Mouse (Mus musculus) urinary bladder, postnatal 4 days (tissue): ENCODE data around the gene Gm525.
"Not testable (repeated sequence)": the region's sequence is repeated elsewhere in the genome, so short reads cannot be mapped to it uniquely, and the experiment has no call there.

Experiments
- DNase-seq, 2 experiments: peaks; one replicate each; pipeline ENCODE4 v3.0.0; 2021 to 2022; ENCODE audit warnings: low spot score in 2 of 2

Gene Gm525

DNA sequence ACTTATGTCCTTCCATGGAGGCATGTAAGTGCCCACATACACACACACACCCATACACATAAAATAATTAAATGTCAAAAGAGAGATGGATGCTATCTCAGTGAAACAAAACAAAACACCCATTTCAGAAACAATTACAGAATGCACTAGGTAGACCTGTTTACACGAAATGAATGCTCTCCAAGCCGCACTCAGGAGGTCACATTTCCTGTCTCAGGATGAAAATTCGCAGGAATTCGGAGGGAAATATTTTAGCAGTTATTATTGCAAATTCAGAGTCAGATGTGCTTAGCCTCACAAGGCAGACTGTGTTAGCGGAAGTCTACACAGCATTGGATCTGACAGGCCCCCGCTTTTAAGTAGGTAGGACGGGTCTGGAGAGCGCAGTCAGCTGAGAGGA is at the start of gene Gm525:
Gene Gm525, plus strand, starts transcription at position 301 of the 400 bp plus-strand sequence.
- DNase-seq = no peak

DNA sequence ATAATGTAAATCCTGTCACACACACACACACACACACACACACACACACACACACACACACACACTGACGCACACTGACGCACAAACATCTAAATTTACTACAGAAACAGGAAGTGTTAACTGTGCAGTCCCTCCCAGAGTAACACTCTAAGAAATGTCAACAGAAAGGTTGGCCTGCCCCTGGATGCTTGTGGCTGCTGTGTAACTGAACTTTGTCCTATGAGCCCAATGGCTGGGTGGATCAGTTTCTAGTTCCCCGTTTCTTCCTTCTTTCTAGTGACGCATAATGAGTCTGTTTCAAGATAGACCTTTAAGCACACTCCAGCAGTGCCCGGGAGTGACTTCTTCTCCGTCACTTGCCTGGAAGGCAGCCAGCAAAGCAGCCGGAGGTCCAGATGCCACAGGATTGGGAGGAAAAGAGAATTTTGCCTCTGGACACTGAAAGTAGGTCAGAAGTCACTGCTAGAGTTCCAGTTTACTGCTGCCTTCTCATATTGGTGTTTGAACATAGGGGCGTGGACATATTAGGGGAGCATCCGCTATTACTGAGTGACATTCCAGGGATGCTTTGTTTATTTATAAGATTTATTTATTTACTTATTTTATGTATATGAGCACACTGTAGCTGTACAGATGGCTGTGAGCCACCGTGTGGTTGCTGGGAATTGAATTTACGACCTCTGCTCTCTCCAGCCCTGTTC is 49.3 kb upstream of the Gm525 start:
- peak; percentile 71 to 85 for DNase-seq

GRCm38 (mm10) chr11:89025603-89026002 is 48.0 kb upstream of the Gm525 start:
- no peak for DNase-seq

DNA sequence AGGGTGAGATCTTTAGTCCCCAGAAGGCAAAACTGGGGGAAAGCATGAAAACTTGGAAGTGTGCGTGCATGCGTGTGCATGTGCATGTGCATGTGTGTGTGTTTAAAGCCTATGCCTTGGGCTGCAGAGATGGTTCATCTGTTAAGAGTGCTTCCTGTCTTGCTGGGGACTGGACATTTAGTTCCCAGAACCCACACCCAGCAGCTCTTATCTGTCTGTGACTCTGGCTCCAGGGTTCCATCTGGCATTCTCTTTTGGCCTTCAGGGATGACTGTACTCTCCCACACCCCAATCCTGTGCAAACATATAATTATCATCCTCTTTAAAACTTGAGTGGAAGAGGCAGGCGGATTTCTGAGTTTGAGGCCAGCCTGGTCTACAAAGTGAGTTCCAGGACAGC is 47.5 kb upstream of the Gm525 start:
- DNase-seq = no peak

DNA sequence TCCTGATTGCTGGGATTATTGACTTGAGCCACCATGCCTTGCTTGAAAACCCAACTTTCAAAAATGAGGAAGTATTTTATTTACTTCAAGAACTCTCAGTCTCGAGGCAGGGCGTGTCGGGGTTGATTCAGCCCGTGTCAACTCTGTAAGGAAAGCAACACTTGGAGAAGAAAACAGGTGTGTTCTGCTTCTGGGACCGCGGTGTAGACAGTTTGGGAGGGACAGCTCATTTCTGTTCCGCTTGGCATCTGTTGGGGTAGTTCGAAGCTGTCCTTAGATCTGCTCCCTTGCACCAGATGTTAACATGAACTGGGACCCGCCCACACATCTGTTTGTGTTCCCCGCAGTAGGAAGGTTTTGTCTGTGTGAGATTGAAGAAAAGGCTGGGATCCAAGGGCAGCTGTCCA is 45.7 kb upstream of the Gm525 start:
- DNase-seq = peak in 1 of 2 experiments; percentile 22

GRCm38 (mm10) chr11:89028871-89029405 is 44.7 kb upstream of the Gm525 start:
- peak in 1 of 2 experiments; percentile 24 for DNase-seq

DNA sequence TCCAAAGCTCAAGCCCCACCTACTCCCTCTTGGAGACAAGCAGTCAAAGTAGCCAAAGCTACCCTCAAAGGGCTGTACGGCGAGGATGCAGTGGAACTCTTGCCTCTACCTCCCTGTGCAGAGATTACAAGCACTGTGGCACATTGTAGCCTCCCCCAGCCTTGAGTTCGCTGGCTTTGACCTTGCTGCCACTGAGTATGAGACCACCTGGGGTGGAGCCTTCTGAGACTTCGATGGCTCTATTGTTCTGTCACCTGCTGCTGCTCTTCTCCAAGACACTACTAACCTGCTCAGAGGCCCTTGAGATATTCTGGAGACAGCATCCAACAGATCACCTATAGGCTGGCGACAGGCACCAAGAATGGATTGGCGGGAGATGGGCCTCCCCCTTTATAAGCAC is 43.1 kb upstream of the Gm525 start:
- DNase-seq = no peak

DNA sequence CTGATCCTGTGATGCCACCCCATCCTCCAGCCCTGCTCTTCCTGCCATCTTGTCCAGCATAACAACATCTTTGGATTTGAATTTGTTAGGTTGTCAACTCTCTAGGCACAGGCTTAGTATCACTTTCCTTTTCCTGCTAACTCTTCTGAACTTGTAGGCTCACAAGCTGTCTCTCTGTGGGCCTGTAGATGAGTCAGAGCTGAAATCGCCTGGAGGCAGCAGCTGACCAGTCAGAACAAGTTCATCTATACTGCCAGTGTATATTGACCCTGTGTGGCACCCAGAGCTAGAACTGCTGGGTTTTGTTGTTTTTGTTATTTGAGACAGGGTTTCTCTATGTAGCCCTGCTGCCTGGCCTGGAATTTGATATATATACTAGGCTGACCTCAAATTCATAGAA is 42.5 kb upstream of the Gm525 start:
- no peak for DNase-seq

DNA sequence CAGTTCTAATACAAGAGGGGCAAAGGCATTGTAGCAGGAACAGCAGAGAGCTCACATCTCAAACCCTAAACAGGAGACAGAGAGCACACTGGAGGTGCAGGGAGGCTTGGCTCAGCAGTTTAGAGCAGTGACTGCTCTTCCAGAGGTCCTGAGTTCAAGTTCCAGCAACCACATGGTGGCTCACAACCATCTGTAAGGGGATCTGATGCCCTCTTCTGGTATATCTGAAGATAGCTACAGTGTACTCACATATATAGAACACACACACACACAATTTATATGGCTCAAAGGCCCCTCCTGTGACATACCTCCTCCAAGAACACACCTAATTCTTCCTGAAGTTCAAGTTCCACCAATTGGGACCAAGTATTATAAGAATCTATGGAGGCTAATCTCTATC is 39.0 kb upstream of the Gm525 start:
- DNase-seq = no peak

DNA sequence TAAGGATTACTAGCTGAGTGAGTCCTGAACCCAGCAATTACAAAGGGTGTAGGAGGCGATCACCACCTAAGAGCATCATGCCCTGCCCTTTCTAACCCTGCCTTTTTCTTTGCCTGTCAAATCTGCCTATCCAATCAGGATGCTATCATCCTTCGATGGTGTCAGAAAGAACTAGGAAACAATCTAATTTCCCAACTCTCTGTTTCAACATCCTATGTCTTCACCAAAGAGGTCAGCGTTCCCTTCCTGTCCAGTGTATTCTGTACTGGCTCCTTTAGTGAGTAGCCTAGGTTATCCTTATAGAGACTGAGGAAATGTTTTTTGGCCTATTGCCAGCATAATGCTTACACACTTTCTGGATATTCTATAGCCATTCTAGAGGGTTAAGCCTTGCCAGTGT is 38.1 kb upstream of the Gm525 start:
- DNase-seq = no peak

DNA sequence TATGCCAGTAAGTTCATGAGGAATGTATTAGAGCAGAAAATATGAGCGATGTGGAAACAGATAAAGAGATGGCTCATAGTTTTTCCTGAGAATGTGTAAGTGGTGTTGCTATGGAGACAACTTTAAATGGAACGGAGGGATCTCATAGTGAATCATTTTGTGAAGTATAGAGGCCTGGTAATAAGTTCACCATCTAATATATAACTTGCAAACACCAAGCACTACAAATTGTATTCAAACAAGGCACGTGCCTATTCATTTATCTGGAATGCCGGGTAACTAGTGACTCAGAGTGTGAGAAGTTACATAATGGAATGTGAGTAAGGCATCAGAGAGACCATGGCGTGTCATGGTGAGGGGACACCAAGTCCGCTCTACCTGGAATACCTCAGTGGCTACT is 35.1 kb upstream of the Gm525 start:
- no peak for DNase-seq

- peak in 1 of 2 experiments; percentile 29 for DNase-seq
Measured at GRCm38 (mm10) chr11:89039325-89039724, 34.3 kb upstream of the Gm525 start.

- DNase-seq = not testable (repeated sequence)
Measured at GRCm38 (mm10) chr11:89041073-89041472, 32.6 kb upstream of the Gm525 start.

GRCm38 (mm10) chr11:89043046-89043445 is 30.6 kb upstream of the Gm525 start:
- DNase-seq = no peak

- DNase-seq = not testable (repeated sequence)
Measured at GRCm38 (mm10) chr11:89045501-89045900, 28.1 kb upstream of the Gm525 start.

GRCm38 (mm10) chr11:89046021-89046420 is 27.6 kb upstream of the Gm525 start:
- no peak for DNase-seq

DNA sequence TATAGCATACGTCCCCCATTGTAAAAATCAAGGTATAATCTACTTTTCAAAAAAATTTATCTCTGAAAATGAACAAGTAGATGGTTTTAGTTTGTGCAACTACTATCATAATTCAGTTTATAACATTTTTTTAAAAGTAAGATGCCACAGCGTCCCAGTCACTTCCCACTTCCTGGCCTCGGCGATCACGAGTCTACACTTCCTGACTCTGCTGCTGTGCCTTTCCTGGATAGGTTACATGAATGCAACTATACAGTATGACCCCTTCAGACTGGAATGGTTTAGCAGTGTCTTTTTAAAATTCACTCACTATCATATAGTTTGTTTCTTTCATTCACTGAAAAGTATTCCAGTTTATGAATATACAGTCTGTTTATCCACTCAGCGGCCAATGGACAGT is 21.9 kb upstream of the Gm525 start:
- DNase-seq = no peak

DNA sequence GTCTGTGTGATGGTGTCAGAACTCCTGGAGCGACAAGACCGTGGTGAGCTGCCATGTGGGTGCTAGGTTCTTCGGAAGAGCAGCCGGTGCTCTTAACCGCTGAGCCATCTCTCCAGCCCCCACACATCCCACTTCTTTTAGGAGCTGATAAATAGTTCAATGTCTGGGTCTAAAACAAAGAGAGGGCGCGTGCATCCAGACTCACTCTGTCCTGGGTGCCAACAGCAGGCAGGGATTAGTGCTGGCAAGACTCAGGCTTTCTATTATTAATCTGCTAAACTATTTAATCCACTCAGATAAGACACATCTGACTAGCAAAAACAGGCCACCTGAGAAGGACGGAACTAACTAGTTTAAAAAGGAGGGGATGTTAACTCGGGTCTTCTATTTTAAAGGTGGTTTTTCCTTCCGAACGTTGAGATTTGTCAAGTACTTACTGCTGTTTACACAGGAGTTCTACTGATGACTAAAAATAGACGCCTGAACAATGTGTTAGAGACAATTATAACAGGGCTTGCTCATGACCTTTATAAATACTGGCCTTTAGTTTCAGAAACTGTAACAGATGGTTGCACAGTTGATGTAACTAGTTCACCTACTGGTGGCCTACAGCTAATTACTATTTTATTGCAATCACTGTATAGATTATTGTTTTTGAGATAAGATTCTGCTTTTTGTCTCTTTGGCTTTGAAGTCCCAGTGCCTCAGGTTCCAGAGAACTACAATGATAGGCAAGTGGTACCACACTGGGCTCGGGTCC is 17.5 kb upstream of the Gm525 start:
- DNase-seq = no peak

- DNase-seq = no peak
Measured at GRCm38 (mm10) chr11:89058515-89059270, 14.9 kb upstream of the Gm525 start.

DNA sequence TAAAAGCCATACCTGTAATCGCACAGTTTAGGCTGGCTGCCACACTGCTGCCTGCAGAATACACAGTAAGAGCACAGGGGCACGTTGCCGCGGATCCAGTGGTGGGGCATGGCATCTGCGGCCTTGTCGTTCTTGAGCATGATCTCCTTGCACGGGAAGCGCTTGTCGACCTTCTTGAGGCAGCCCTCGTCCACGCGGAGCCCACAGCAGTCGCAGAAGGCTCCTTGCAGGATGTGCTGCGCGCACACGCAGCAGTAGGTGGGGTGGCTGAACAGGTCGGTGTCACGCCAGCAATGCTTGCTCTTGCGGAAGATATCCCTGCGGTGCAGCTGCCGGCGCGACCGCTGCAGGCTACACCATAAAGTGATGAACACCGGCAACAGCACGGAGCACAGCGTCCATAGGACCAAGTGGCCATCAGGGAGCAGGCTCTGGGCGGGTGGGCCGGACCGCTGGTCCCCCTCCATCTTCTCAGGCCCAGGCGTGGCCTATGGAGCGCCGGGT is 13.7 kb upstream of the Gm525 start:
- DNase-seq = peak in 1 of 2 experiments; percentile 62

- peak; percentile 88 to 92 for DNase-seq
Measured at GRCm38 (mm10) chr11:89060423-89061089, 13.1 kb upstream of the Gm525 start.
